9 mouse cellular contexts compared by ENCODE assay signal in the genomic region with DNA sequence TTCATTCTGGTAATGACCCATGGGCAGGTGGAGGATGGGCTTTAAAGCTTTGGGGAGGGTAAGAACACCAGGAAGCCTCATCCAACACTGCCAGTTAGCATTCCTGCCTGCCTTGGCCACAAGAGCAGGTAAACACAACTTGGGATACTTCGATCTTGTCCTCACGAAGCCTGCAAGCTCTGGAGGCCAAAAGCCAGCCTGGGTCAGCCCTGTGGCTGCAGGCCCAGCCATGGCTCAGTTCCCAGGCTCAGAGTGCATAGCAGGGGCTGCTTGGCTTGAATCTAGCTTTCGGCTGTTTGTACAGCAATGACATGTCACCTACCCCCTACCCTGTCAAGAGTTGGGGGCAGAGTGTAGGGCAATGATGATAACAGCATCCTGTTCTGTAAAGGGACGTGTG. TPM values are rescaled to one million over a fixed set of nuclear protein-coding genes. Genes with fewer than 3 reads are reported as not detected.
DNase-seq lines count a peak whose midpoint lies in the region; ATAC-seq lines count a peak whose summit lies in the region.
"Had no signal": no experiment of that assay in that cellular context is flagged by ENCODE, and none has a peak within 500 bp of the region (broad histone marks: within the 10 kb centered on the region; RNA-seq: fewer than 3 reads in every experiment).

No protein-coding gene starts in this region.

- no peaks in the 10 kb centered on the region for H3K27me3 ChIP-seq in neural tube, embryonic 15.5 days (replicated peaks)

- no peak overlapping the region for H3K4me2 ChIP-seq in neural tube, embryonic 15.5 days

- no peaks in the 10 kb centered on the region for H3K36me3 ChIP-seq in neural tube, embryonic 15.5 days

- no peaks in the 10 kb centered on the region for H3K9me3 ChIP-seq in neural tube, embryonic 15.5 days (replicated peaks)

- H3K4me1 ChIP-seq in neural tube, embryonic 15.5 days: no peaks in the 10 kb centered on the region; the same call in 1 of the 2 replicates

- no peak overlapping the region for H3K4me3 ChIP-seq in neural tube, embryonic 15.5 days (replicated peaks)
- H3K4me3 ChIP-seq: layer of hippocampus, adult 2 months had no signal

- DNase-seq in cerebellum, adult 11 months: peak; percentile 72
- peak; percentile 63 for DNase-seq in adrenal gland, postnatal 14 days
- peak; percentile 45 to 60 for DNase-seq in gastrocnemius, adult 8-10 months (ENCODE audit: low spot score in 2 of 2)
- peak; percentile 86 for DNase-seq in kidney, postnatal 14 days
- no peak for DNase-seq in embryo, embryonic 11 days
- no peak for DNase-seq in spleen, postnatal 36 days (ENCODE audit: low spot score in 2 of 2)

- no peak overlapping the region for H3K27ac ChIP-seq in neural tube, embryonic 15.5 days (replicated peaks)
- H3K27ac ChIP-seq: layer of hippocampus, adult 2 months had no signal

- no peak for ATAC-seq in cerebellum, adult (ENCODE audit: insufficient number of reproducible peaks, low FRiP score, low TSS enrichment)
- no peak for ATAC-seq in neural tube, embryonic 15.5 days (ENCODE audit: low FRiP score)

- WGBS in neural tube, embryonic 15.5 days: 70% methylated on average over 4 of the region's 4 CpGs

- no peak overlapping the region for H3K9ac ChIP-seq in neural tube, embryonic 15.5 days (replicated peaks)

RNA-seq across cellular contexts. Expression of a gene that starts 21.0 kb away (rescaled TPM):
- 3.5 and 7.2 TPM in 2 replicates for total RNA-seq in adrenal gland, postnatal 14 days (2021)
- 1 to 10 TPM; 2.0 to 2.2 (median 2.1) TPM for total RNA-seq in gastrocnemius, adult 8-10 months (2022)
- 5.9 TPM in 2 replicates for polyA plus RNA-seq in neural tube, embryonic 15.5 days (2015; fragmentation: Nextera tagmentation; extraction: Ambion mirVana)

RNA-seq across cellular contexts. Expression of a gene that starts 26.8 kb away (rescaled TPM):
- total RNA-seq in adrenal gland, postnatal 14 days (2021): 4.6 and 5.7 TPM in 2 replicates
- 1 to 10 TPM in 1 of 4 experiments, under 1 TPM in 3; 0.58 to 1.6 (median 0.86) TPM for total RNA-seq in gastrocnemius, adult 8-10 months (2022)
- 4.5 and 4.7 TPM in 2 replicates for polyA plus RNA-seq in neural tube, embryonic 15.5 days (2015; fragmentation: Nextera tagmentation; extraction: Ambion mirVana)

Comparison
In these comparisons a context has a peak if more than half of its experiments do, and no peak if none do; other contexts are left out.
1. DNase-seq: peak in cerebellum, adult 11 months (single experiment), adrenal gland, postnatal 14 days (single experiment), gastrocnemius, adult 8-10 months (2 of 2) and kidney, postnatal 14 days (single experiment); none in embryo, embryonic 11 days (single experiment) and spleen, postnatal 36 days (0 of 2).